In genomic region chr10:77142328-77142727, GRCm38 (mm10) we compare ENCODE assay signal across 8 mouse cellular contexts. TPM values are rescaled to one million over a fixed set of nuclear protein-coding genes. Genes with fewer than 3 reads are reported as not detected.
DNase-seq lines count a peak whose midpoint lies in the region; ATAC-seq and TF ChIP-seq lines count a peak whose summit lies in the region.

No protein-coding gene starts in this region.

- no peaks in the 10 kb centered on the region for H3K27me3 ChIP-seq in cerebellum, adult 2 months (ENCODE audit: control insufficient read depth, insufficient read depth, low read length)
- no peaks in the 10 kb centered on the region for H3K27me3 ChIP-seq in kidney, embryonic 14.5 days (ENCODE audit: control insufficient read depth, insufficient read depth, low read length)
- no peaks in the 10 kb centered on the region for H3K27me3 ChIP-seq in liver, postnatal 0 days (ENCODE audit: insufficient read depth, low read length)

- WGBS in cerebellum, adult 2 months = 9% methylated on average over 2 of the region's 2 CpGs
- WGBS in kidney, embryonic 14.5 days = 80% methylated on average over 2 of the region's 2 CpGs
- WGBS in liver, postnatal 0 days (ENCODE audit: insufficient replicate concordance) = 71% methylated on average over 2 of the region's 2 CpGs

- peak; percentile 81 for DNase-seq in Muller cell, postnatal 12 days (ENCODE audit: inconsistent ontology term)
- peak; percentile 62 to 79 for DNase-seq in cerebellum, adult 2 months
- DNase-seq in lung, postnatal 14 days = peak; percentile 74
- DNase-seq in gastrocnemius, adult 18-20 months (ENCODE audit: low spot score) = no peak
- no peak for DNase-seq in liver, postnatal 0 days
- no peak for DNase-seq in gastrocnemius, postnatal 4 days (ENCODE audit: low spot score in 2 of 2)
- DNase-seq in embryo, embryonic 10 days (ENCODE audit: low spot score) = no peak

- no peak for TF ChIP-seq POLR2A in cerebellum, adult 2 months (IDR thresholded peaks at IDR 0.05; ENCODE audit: borderline replicate concordance, insufficient read depth, low read length)

- no peak for TF ChIP-seq CTCF in cerebellum, adult 2 months (IDR thresholded peaks at IDR 0.05; ENCODE audit: borderline replicate concordance, insufficient read depth, low read depth, low read length)
- no peak for TF ChIP-seq CTCF in liver, postnatal 0 days (IDR thresholded peaks at IDR 0.05; ENCODE audit: low read depth)

- no peak overlapping the region for H3K4me3 ChIP-seq in cerebellum, adult 2 months (replicated peaks; ENCODE audit: insufficient read depth, low read depth, low read length)
- no peak overlapping the region for H3K4me3 ChIP-seq in kidney, embryonic 14.5 days (ENCODE audit: low read length)
- H3K4me3 ChIP-seq in liver, postnatal 0 days (ENCODE audit: low read depth, low read length) = no peak overlapping the region

- no peak overlapping the region for H3K4me2 ChIP-seq in kidney, embryonic 14.5 days (replicated peaks; ENCODE audit: low read depth, low read length)
- no peak overlapping the region for H3K4me2 ChIP-seq in liver, postnatal 0 days (ENCODE audit: low read depth, low read length)

- H3K9me3 ChIP-seq in kidney, embryonic 14.5 days (ENCODE audit: control insufficient read depth, low read length) = no peaks in the 10 kb centered on the region
- H3K9me3 ChIP-seq in liver, postnatal 0 days (ENCODE audit: low read length) = no peaks in the 10 kb centered on the region

- no peak for ATAC-seq in kidney, embryonic 14.5 days (ENCODE audit: low FRiP score, low TSS enrichment)
- no peak for ATAC-seq in liver, postnatal 0 days

- H3K4me1 ChIP-seq in cerebellum, adult 2 months (ENCODE audit: control insufficient read depth, insufficient read depth, low read length) = no peaks in the 10 kb centered on the region
- peaks cover 39% of the 10 kb centered on the region for H3K4me1 ChIP-seq in kidney, embryonic 14.5 days (ENCODE audit: control insufficient read depth, insufficient read depth, low read length)
- H3K4me1 ChIP-seq in liver, postnatal 0 days (ENCODE audit: insufficient read depth) = 0 out of 2 replicates have a peak, but pooled peaks cover 4% of the 10 kb centered on the region

- H3K27ac ChIP-seq in cerebellum, adult 2 months (ENCODE audit: insufficient read depth, low read length) = no peak overlapping the region
- H3K27ac ChIP-seq in kidney, embryonic 14.5 days (ENCODE audit: low read depth, low read length) = 0 out of 2 replicates have a peak overlapping the region, but pooled peaks have one; percentile 32
- no peak overlapping the region for H3K27ac ChIP-seq in liver, postnatal 0 days (ENCODE audit: low read depth)

- no peak overlapping the region for H3K9ac ChIP-seq in kidney, embryonic 14.5 days (ENCODE audit: low read depth, low read length)
- H3K9ac ChIP-seq in liver, postnatal 0 days (replicated peaks) = no peak overlapping the region

- no peak for TF ChIP-seq EP300 in liver, postnatal 0 days (IDR thresholded peaks at IDR 0.05; ENCODE audit: low read depth)

- H3K36me3 ChIP-seq in kidney, embryonic 14.5 days (ENCODE audit: control insufficient read depth, insufficient read depth, low read length) = no peaks in the 10 kb centered on the region
- no peaks in the 10 kb centered on the region for H3K36me3 ChIP-seq in liver, postnatal 0 days (replicated peaks; ENCODE audit: insufficient read depth, low read length)

RNA-seq across cellular contexts. Expression of gene Col18a1, which starts 24.0 kb away (rescaled TPM):
- 45.7 and 52.8 TPM in 2 replicates for polyA plus RNA-seq in cerebellum, adult 2 months (2012; rRNA removed)
- polyA plus RNA-seq in kidney, embryonic 14.5 days (2014; fragmentation: Nextera tagmentation; extraction: Ambion mirVana) = 78.6 and 140 TPM in 2 replicates
- total RNA-seq in gastrocnemius, adult 18-20 months (2021) = 1 to 10 TPM; 5.2 to 6.6 TPM
- polyA plus RNA-seq in liver, postnatal 0 days (2015; fragmentation: Nextera tagmentation; extraction: Ambion mirVana) = 137 and 167 TPM in 2 replicates
- 10 to 100 TPM; 93.9 to 94.1 TPM for total RNA-seq in gastrocnemius, postnatal 4 days (2021)

Comparison
In these comparisons a context has a peak if more than half of its experiments do, and no peak if none do; other contexts are left out.
1. DNase-seq: peak in Muller cell, postnatal 12 days (single experiment), cerebellum, adult 2 months (2 of 2) and lung, postnatal 14 days (single experiment); none in gastrocnemius, adult 18-20 months (single experiment), liver, postnatal 0 days (single experiment), gastrocnemius, postnatal 4 days (0 of 2) and embryo, embryonic 10 days (single experiment).